Mouse (Mus musculus) kidney, adult 8-10 months (tissue): ENCODE results near the gene Gm1993.
"Not testable (repeated sequence)": the region's sequence is repeated elsewhere in the genome, so short reads cannot be mapped to it uniquely, and the experiment has no call there.

Experiments used
- DNase-seq, 2 experiments: peaks; one replicate each; pipeline ENCODE4 v3.0.0; 2022

Gene Gm1993

DNA sequence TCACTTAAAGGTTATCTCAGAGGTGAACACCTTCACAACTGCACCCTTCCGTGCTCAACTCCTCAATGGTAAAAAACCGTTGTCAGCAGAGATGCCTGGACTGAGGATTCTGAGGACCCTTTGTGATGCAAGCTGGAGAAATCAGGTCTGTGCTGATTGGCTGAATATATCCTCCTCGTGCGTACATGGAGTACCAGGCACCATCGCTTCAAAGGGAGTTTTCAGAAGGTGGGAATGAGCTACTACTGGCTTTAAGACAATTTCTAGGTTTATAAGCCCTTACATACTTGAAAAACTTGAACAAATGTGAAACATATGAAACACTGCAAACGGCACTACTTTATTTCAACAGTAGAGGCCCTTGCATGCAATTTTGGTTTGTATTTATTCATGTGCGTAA lies at the start of gene Gm1993:
Gene Gm1993, minus strand, starts transcription at position 101 of the 400 bp plus-strand sequence.
- not testable (repeated sequence) for DNase-seq
